Mouse (Mus musculus) effector memory CD4-positive, alpha-beta T cell, adult 5 months (primary cell): ENCODE results near the gene Cpeb4. TPM values are rescaled to one million over a fixed set of nuclear protein-coding genes. Genes with fewer than 3 reads are reported as not detected.

Source experiments
- polyA plus RNA-seq: library from polyadenylated mRNA; unstranded; fragments of 100-300 nt; shearing (Covaris generic); gene quantifications from one replicate; pipeline ENCODE4 v1.2.1, GENCODE M21; 2017

Gene Cpeb4
- polyA plus RNA-seq = 13.4 TPM

DNA sequence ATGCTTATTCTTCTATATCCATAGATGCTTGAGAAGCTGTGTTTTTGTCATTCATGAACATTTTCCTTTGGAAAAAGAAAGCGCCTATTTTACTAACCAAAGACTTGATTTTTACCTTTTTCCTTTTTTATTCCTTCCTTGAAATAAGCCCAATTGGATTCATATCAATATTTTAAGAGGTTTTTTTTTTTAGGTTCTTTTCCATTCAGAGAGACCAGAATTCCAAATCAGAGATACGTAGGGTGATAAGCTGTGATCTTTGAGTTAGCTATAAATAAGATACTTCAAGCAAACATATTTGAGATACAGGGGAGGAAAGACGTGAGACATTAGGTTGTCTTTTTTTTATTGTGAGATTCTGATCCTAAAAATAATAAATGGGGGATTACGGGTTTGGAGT lies at the start of gene Cpeb4:
TSS of gene Cpeb4 (plus strand) at position 301 of the 400 bp plus-strand sequence.

GRCm38 (mm10) chr11:31965256-31966134 lies 93.5 kb downstream of the Cpeb4 start, which contains the start of gene 4930524B15Rik:
4930524B15Rik (plus strand) TSS chr11:31965592.

Other genes starting within 250 kb of the Cpeb4 start
- gene Bod1, start 200.3 kb upstream of the Cpeb4 start, polyA plus RNA-seq = 18.7 TPM
- not detected for gene 4930524B15Rik, start 93.4 kb downstream of the Cpeb4 start, polyA plus RNA-seq
- gene Nsg2, start 128.3 kb downstream of the Cpeb4 start, polyA plus RNA-seq = 168 TPM